Mouse (Mus musculus): ENCODE results near the gene Ankrd24.

DNA sequence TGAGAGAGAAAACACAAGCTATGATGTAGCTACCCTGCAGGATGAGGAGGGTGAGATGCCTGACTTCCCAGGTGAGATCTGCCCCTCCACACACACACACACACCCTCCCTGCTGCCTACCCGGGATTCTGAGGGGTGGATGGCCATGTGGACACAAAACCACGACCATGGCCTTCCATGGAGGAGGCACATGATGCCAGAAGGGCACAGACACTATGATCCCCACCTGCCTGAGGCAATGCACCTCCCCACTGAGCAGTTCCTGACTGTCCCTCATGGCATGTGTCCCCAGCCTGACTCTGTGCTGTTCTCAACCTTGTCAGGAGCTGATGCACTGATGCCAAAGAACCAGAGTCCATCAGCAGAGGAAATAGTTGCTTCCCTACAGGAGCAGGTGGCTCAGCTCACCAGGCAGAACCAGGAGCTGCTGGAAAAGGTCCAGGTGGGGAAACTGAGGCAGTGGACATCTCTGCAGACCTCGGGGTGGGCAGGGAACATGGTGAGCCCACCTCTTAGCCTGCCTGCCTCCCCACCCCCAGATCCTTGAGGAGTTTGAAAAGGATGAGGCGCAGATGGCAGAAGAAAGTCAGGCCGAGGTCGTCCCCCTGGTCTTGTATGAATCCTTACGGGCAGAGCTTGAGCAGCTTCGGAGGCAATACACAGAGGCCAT lies 13.8 kb downstream of the Ankrd24 start:
- no peak for TF ChIP-seq POLR2A (IDR thresholded peaks at IDR 0.05; ENCODE audit: borderline replicate concordance, insufficient read depth, low read length)
- TF ChIP-seq CTCF (IDR thresholded peaks at IDR 0.05; ENCODE audit: borderline replicate concordance, insufficient read depth, low read depth, low read length): no peak

All from cerebellum, adult 2 months (tissue).